8 mouse cellular contexts compared by ENCODE assay signal in the genomic region with DNA sequence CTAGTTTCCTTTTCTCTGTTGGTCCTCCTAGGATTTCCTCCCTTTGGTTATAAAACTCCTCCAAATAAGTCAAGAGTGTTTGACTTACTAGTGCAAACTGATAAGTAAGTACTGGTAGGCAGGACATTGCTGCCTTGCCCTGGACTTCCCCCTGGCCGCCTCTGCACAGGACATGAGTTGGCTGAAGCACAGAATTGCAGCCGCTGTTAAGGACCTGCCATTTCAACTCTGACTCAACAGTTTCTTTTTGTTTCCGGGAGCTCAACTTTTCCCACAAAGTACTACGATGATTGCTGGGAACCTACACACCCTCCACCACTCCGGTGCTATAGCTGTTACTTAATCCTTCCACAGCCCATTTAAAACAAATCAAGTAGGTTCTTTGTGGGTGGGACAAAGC. TPM values are rescaled to one million over a fixed set of nuclear protein-coding genes. Genes with fewer than 3 reads are reported as not detected.
DNase-seq lines count a peak whose midpoint lies in the region; ATAC-seq and TF ChIP-seq lines count a peak whose summit lies in the region.

No protein-coding gene starts in this region.

- peak overlapping the region; percentile 76 for H3K27ac ChIP-seq in heart, adult 2 months
- peak overlapping the region; percentile 12; the same call in 1 of the 2 replicates for H3K27ac ChIP-seq in stomach, embryonic 15.5 days

- no peaks in the 10 kb centered on the region for H3K9me3 ChIP-seq in stomach, embryonic 15.5 days

- peaks cover 35% of the 10 kb centered on the region for H3K36me3 ChIP-seq in heart, adult 2 months (ENCODE audit: control insufficient read depth, insufficient read depth, low read length)
- peaks cover 31% of the 10 kb centered on the region for H3K36me3 ChIP-seq in stomach, embryonic 15.5 days

- H3K4me1 ChIP-seq in heart, adult 2 months (ENCODE audit: control insufficient read depth, insufficient read depth, low read length), result peaks cover 2% of the 10 kb centered on the region; the same call in 1 of the 2 replicates
- H3K4me1 ChIP-seq in stomach, embryonic 15.5 days, result no peaks in the 10 kb centered on the region

- ATAC-seq in stomach, embryonic 15.5 days (ENCODE audit: insufficient read depth, low FRiP score, low read depth), result peak; percentile 88
- ATAC-seq in frontal cortex, adult (ENCODE audit: low TSS enrichment), result no peak

- no peaks in the 10 kb centered on the region for H3K79me2 ChIP-seq in heart, adult 2 months (replicated peaks; ENCODE audit: control insufficient read depth, insufficient read depth, low read length)

- no peak overlapping the region for H3K4me2 ChIP-seq in stomach, embryonic 15.5 days

- peak; percentile 27; the same call in 1 of the 2 replicates for TF ChIP-seq CTCF in heart, adult 2 months (IDR thresholded peaks at IDR 0.05)

- H3K4me3 ChIP-seq in heart, adult 2 months, result no peak overlapping the region
- H3K4me3 ChIP-seq in stomach, embryonic 15.5 days (replicated peaks), result no peak overlapping the region

- intact Hi-C loops in heart, adult 2 months (cut with DNase I), result loop anchor here (5.0 kb wide), 1 partner anchor 53 kb away; a partner anchor contains a TSS

- no peak overlapping the region for H3K9ac ChIP-seq in heart, adult 2 months (ENCODE audit: low read depth, low read length)
- no peak overlapping the region for H3K9ac ChIP-seq in stomach, embryonic 15.5 days

- H3K27me3 ChIP-seq in heart, adult 2 months (ENCODE audit: control insufficient read depth, insufficient read depth, low read length), result no peaks in the 10 kb centered on the region
- H3K27me3 ChIP-seq in stomach, embryonic 15.5 days (replicated peaks), result no peaks in the 10 kb centered on the region

- DNase-seq in spleen, postnatal 36 days (ENCODE audit: low spot score in 2 of 2), result peak; percentile 3 to 10
- no peak for DNase-seq in spleen, postnatal 14 days (ENCODE audit: low spot score in 2 of 2)
- DNase-seq in heart, adult 2 months, result peak; percentile 59 to 76
- peak; percentile 39 for DNase-seq in large intestine, adult 2 months (ENCODE audit: low read depth, low spot score)
- DNase-seq in right cerebral cortex, postnatal 14 days, result no peak
- no peak for DNase-seq in cerebellum, postnatal 10 days

- TF ChIP-seq EP300 in heart, adult 2 months (IDR thresholded peaks at IDR 0.05; ENCODE audit: insufficient read depth, low read depth, low read length), result peak; percentile 67; the same call in 1 of the 2 replicates

- TF ChIP-seq POLR2A in heart, adult 2 months (IDR thresholded peaks at IDR 0.05; ENCODE audit: insufficient read depth, low read depth, low read length), result no peak

- 2% methylated on average over 5 of the region's 5 CpGs for WGBS in heart, adult 2 months
- 3% methylated on average over 5 of the region's 5 CpGs for WGBS in large intestine, adult 2 months
- 64% methylated on average over 5 of the region's 5 CpGs for WGBS in stomach, embryonic 15.5 days

RNA-seq across cellular contexts. Expression of a gene that starts 30.8 kb away (rescaled TPM):
- 10 to 100 TPM; 56.4 to 67.2 TPM for total RNA-seq in heart, adult 2 months (2021)
- polyA plus RNA-seq in heart, adult 2 months (2012; rRNA removed), result 45.8 and 66.5 TPM in 2 replicates
- polyA plus RNA-seq in large intestine, adult 2 months (2012; rRNA removed), result 9.1 and 17.8 TPM in 2 replicates
- 30.3 and 37.3 TPM in 2 replicates for polyA plus RNA-seq in stomach, embryonic 15.5 days (2015; fragmentation: Nextera tagmentation; extraction: Ambion mirVana)

RNA-seq across cellular contexts. Expression of a gene that starts 54.6 kb away (rescaled TPM):
- 10 to 100 TPM; 44.1 to 46.8 TPM for total RNA-seq in heart, adult 2 months (2021)
- polyA plus RNA-seq in heart, adult 2 months (2012; rRNA removed), result 5.6 and 6.9 TPM in 2 replicates
- polyA plus RNA-seq in large intestine, adult 2 months (2012; rRNA removed), result 8.4 and 12.0 TPM in 2 replicates
- polyA plus RNA-seq in stomach, embryonic 15.5 days (2015; fragmentation: Nextera tagmentation; extraction: Ambion mirVana), result 69.2 and 76.9 TPM in 2 replicates

Comparison
In these comparisons a context has a peak if more than half of its experiments do, and no peak if none do; other contexts are left out.
1. DNase-seq: peak in spleen, postnatal 36 days (2 of 2), heart, adult 2 months (2 of 2) and large intestine, adult 2 months (single experiment); none in spleen, postnatal 14 days (0 of 2), right cerebral cortex, postnatal 14 days (single experiment) and cerebellum, postnatal 10 days (0 of 2).